Mouse (Mus musculus): ENCODE results near the gene Stxbp5l. TPM values are rescaled to one million over a fixed set of nuclear protein-coding genes. Genes with fewer than 3 reads are reported as not detected.

Gene Stxbp5l
- not detected for total RNA-seq (2023)

DNA sequence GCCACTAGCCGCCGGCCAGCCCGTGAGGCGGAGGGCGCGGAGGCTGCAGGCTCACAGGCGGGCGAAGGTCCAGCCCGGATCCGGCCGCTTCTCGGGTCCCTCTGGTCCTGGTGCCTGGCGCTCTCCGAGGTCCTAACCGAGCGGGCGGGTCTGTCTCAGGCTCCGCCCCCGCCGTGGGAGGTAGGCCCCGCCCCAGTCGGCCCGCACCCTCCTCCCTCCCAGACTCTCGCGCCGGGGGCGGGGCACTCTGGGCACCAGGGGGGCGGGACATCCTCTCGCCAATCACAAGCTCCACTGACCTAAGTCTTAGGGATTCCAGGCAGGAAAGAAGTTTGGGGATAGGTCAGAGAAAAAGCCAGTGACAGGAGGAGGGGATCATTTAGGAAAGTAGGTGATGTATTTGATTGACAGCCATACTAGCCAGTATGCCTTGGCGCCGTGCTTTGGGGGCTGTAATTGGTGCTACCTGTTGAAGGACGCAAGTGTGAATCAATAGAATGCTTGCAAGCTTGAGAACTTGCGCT is at the start of gene Stxbp5l:
Stxbp5l (minus strand) TSS at position 142 of the 524 bp plus-strand sequence.

Other genes starting within 250 kb of the Stxbp5l start
- 14.5 TPM for gene Gtf2e1, start 154.8 kb upstream of the Stxbp5l start, total RNA-seq (2023)
- 11.6 TPM for gene Rabl3, start 154.9 kb upstream of the Stxbp5l start, total RNA-seq (2023)
- not detected for gene Hgd, start 195.2 kb upstream of the Stxbp5l start, total RNA-seq (2023)